Mouse (Mus musculus) megakaryocyte, embryonic 14.5 days (primary cell): ENCODE data around the gene Usb1.

ENCODE experiments used
- FLI1 ChIP-seq: IDR thresholded peaks from 2 replicates; pipeline ENCODE4 v1.6.1; 2012; ENCODE audit warnings: low read length, inconsistent platforms, mixed read lengths
- GATA1 ChIP-seq: IDR thresholded peaks from 3 replicates; pipeline ENCODE4 v1.6.1; 2012; ENCODE audit warnings: mixed read lengths, low read length, inconsistent platforms, borderline replicate concordance

GRCm38 (mm10) chr8:95360181-95361015 is 28.3 kb downstream of the Usb1 start:
- TF ChIP-seq FLI1 (no peak), GATA1 (no peak)
